Mouse (Mus musculus) mesoderm, embryonic 11.5 days (tissue): ENCODE measurements around the gene Layn.

Experiments
- DNase-seq: peaks from one replicate; pipeline ENCODE4 v3.0.0-alpha.2; 2012; ENCODE audit warnings: low read depth, low spot score

The Layn gene

GRCm38 (mm10) chr9:51032785-51033529, 43.9 kb downstream of the Layn start:
- no peak for DNase-seq

- DNase-seq = no peak
Measured at GRCm38 (mm10) chr9:51032291-51032690, 44.6 kb downstream of the Layn start.

DNA sequence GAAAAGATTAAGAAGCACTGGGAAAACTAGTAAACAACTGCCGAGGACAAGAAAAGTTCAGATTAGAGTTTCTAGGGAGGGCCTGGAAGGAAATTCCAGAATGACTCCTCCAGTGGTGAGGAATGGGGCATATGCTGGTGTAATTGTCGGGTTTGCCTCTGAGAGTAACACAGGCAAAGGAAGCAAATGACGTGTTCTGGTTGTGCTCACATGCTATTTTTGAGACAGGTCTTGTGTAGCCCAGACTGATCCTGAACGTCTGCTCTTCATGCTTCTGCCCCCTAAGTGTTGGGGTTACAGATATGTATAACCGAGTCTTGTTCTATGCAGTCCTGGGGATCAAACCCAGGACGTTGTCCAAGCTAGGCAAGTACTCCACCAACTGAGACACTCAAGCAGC, 45.3 kb downstream of the Layn start:
- DNase-seq = no peak

DNA sequence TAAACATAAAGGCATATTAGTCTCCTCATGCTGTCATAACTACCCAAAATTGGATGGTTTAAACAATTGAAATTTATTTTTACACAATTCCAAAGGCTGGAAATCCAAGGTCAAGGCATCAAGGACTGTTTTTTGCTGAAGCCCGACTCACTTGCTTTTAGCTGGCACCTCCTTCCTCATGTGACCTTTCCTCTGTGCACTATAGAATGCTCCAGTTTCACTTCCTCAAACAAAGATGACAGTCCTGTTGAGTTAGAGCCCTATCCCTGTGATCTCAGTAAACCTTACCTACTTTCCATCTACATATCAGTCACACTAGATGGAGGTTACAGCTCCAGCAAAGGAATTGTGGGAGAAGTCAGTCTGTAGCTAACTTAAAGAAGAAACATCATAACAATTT, 46.7 kb downstream of the Layn start:
- no peak for DNase-seq

GRCm38 (mm10) chr9:51026952-51027351, 49.9 kb downstream of the Layn start:
- DNase-seq = no peak

- DNase-seq = no peak
Measured at GRCm38 (mm10) chr9:51021123-51021795, 55.6 kb downstream of the Layn start.

- DNase-seq = no peak
Measured at GRCm38 (mm10) chr9:51020351-51020750, 56.5 kb downstream of the Layn start.

DNA sequence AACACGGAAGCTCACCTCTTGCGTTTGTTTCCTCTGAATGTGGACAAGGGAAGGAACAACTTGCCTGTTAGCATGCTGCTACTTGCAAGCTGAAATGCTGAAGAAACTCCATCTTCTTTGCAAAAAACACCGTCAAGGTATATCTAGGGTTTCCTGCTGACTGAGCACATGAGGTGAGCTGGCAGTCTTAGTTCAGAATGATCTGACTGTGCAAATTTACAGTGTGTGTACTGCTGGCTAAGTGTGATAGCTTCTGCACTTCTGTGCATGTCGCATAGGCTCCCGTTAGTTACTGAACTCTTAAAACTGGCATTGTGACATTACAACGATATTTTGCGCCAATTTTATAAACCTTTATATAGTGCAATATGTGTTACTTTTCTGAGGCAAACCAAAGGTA, 57.2 kb downstream of the Layn start:
- DNase-seq = no peak

DNA sequence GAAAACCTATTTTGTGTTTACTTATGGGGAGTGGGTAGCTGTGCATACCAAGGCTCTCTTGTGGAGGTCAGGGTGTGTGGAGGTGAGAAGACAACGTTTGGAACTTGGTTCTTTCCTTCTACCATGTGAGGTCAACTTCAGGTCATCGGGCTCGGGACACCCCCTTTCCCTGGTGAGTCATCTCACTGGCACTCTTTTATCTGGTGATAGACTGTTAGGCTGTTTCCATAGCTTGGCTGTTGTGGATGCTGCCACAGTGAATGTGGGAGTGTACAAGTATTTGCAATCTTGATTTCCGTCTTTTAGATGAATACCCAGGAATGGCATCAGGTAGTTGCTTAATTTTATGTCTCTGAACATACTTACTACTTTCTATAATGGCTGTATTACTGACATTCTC, 61.2 kb downstream of the Layn start:
- DNase-seq = no peak

- no peak for DNase-seq
Measured at GRCm38 (mm10) chr9:51013644-51014043, 63.2 kb downstream of the Layn start.

- DNase-seq = no peak
Measured at GRCm38 (mm10) chr9:51009656-51009950, 67.3 kb downstream of the Layn start.

DNA sequence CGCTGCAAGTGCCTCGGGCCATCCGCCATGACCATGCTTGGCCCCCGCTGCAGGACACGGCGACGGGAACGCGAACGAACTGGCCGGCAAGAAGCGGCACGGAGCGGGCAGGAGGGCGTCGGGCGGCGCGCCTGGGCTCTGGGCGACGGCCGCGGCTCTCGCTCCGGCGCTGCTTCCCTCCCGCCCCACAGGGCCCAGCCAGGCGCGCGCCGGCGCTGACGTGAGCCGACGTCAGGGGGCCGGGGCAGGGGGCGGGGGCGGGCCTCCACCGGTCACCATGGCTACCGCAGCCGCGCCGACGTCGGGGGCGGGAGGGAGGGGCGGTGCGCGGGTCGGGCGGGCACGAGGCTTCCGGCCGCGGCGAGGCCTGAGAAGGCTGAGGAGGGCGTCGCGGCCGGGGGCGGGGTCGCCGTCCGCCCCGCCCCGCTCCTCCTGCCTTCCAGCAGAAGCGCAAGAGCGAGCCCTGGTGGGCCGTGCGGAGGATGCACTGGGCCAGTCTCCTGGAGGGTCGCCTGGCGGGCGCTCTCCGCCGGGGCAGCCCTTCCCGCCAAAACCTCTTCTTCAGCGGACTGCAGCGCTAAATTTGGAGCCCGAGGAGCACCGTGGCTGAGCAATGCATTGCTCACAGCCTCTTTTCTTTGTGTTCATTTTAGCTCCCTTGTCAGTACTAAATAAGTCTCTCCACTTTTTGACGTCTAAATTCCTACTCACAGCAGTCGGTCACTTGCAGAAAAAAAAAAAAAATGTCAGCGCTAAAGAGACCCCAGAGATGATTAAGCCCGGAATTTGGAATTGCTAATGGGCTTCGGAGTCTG, 67.8 kb downstream of the Layn start, which contains the start of gene Sik2:
Sik2 (minus strand) TSS at position 233 of the 815 bp plus-strand sequence.
- peak; percentile 97 for DNase-seq

- DNase-seq = peak; percentile 42
Measured at GRCm38 (mm10) chr9:51008068-51008840, 68.6 kb downstream of the Layn start.

DNA sequence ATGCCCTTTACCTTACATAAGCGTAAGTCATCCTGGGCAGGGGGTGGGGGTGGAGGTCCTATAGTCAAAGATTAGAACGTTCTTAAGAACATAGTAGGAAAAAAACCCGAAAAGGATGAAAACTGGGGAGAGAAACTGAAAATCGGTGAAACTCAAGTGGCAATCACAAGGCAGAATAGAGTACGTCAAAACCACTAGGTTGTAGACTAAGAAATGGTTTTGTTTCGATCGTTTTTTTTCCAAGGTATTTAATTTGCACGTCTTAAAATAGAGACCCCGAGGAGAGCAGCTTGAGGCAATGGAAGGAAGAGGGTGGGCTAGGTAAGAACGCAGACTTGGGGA, 69.2 kb downstream of the Layn start:
- DNase-seq = no peak

DNA sequence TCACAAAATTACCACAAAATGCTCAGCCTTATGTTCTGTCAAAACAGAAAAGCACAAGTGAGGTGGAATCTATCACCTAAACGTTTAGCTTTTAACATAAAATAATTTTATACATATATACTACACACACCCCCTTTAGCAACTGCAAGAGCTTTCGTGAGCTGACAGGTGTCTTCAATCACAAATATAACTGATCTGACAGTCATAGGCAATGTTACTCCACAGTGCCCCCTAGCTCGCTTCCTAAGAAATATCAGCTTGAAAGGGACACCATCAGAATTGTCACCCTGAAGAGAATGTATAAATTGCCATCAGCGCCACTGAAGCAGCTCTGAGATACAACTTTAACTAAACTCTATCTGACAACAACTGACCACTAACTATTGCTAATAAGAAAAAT, 70.0 kb downstream of the Layn start:
- DNase-seq = peak; percentile 66
